Mouse (Mus musculus): ENCODE measurements at regions not wholly inside any gene's neighbourhood (a gene's known extent, or its start where the extent isn't known, plus 50 kb on each side); places are given as distances from the start of the nearest gene placed in this dataset.

GRCm38 (mm10) chr5:101222390-101222789 is 376.9 kb downstream of the Gpat3 start:
- no peak for TF ChIP-seq CTCF (IDR thresholded peaks at IDR 0.05; ENCODE audit: insufficient read depth, low read length)
- TF ChIP-seq POLR2A (IDR thresholded peaks at IDR 0.05; ENCODE audit: borderline replicate concordance, extremely low read depth, low read depth, low read length) = no peak
